Mouse (Mus musculus) bone marrow, adult 2 months (tissue): Measurements from ENCODE around the gene Loxl4.

Source experiments
- CTCF ChIP-seq: fragments of 200-500 bp; IDR thresholded peaks from 2 replicates; pipeline ENCODE4 v1.5.1; 2011; ENCODE audit warnings: low read length, control low read depth; ENCODE audit not compliant: control insufficient read depth, insufficient read depth
- POLR2A ChIP-seq: fragments of 200-500 bp; IDR thresholded peaks from 2 replicates; pipeline ENCODE4 v1.6.1; 2011; ENCODE audit warnings: low read depth, mild to moderate bottlenecking, control low read depth, low read length, borderline replicate concordance; ENCODE audit not compliant: control insufficient read depth

GRCm38 (mm10) chr19:42659354-42660243, 47.0 kb upstream of the Loxl4 start:
- TF ChIP-seq CTCF (no peak), POLR2A (no peak)
